Mouse (Mus musculus) gastrocnemius, adult 18-20 months (tissue): ENCODE results near the gene Srebf1. TPM values are rescaled to one million over a fixed set of nuclear protein-coding genes. Genes with fewer than 3 reads are reported as not detected.

Experiments
- DNase-seq: peaks from one replicate; pipeline ENCODE4 v3.0.0; 2021; ENCODE audit warnings: low spot score
- microRNA-seq: library from miRNA; unstranded; fragments of <30 nt; microRNA quantifications from one replicate; pipeline ENCODE4 v1.2.0, GENCODE M21; 2021
- total RNA-seq, 2 experiments: library from RNA; stranded (reverse); gene quantifications; 2 replicates each; pipeline ENCODE4 v1.2.3; 2021

The Srebf1 gene
- total RNA-seq, 2 experiments from 2014 or later: 32.4 to 35.9 TPM

GRCm38 (mm10) chr11:60150677-60151076, 71.7 kb downstream of the Srebf1 start:
- DNase-seq: no peak

Small RNAs within 50 kb of the gene (microRNA-seq; reads per million reads assigned to microRNA genes)
- not detected for gene Mir6921
- not detected for gene Mir6922

Other genes with a start within 250 kb of the Srebf1 start
- gene Pemt, start 176.1 kb downstream of the Srebf1 start, total RNA-seq: 1 to 10 TPM; 2.7 to 4.6 TPM
- gene Rai1, start 117.6 kb downstream of the Srebf1 start, total RNA-seq: 10 to 100 TPM; 16.6 to 17.3 TPM
- gene Tom1l2, start 130.3 kb upstream of the Srebf1 start, total RNA-seq: 10 to 100 TPM; 61.5 to 67.2 TPM
- gene Drc3, start 130.7 kb upstream of the Srebf1 start, total RNA-seq: 1 to 10 TPM; 1.0 to 1.4 TPM
- gene Gid4, start 194.6 kb upstream of the Srebf1 start, total RNA-seq: 10 to 100 TPM; 62.9 to 69.0 TPM
- 10 to 100 TPM; 27.5 to 28.0 TPM for gene Atpaf2, start 195.9 kb upstream of the Srebf1 start, total RNA-seq
- gene Drg2, start 232.0 kb upstream of the Srebf1 start, total RNA-seq: 10 to 100 TPM; 23.0 to 25.1 TPM
- gene Myo15, start 246.8 kb upstream of the Srebf1 start, total RNA-seq: under 1 TPM in 1 of 2 experiments, not detected in 1; 0.05 TPM